Mouse (Mus musculus): ENCODE data around the gene Apobec1. TPM values are rescaled to one million over a fixed set of nuclear protein-coding genes. Genes with fewer than 3 reads are reported as not detected.

Apobec1 gene
- polyA plus RNA-seq, 1 experiment from 2014 or later, result 6.5 TPM

Other genes starting within 250 kb of the Apobec1 start
- gene Rimklb, start 103.7 kb downstream of the Apobec1 start, polyA plus RNA-seq (2015; fragmentation: Nextera tagmentation; extraction: Ambion mirVana), result 9.1 and 12.3 TPM in 2 replicates
- gene Mfap5, start 96.6 kb downstream of the Apobec1 start, polyA plus RNA-seq (2015; fragmentation: Nextera tagmentation; extraction: Ambion mirVana), result 17.5 and 19.2 TPM in 2 replicates
- not detected in 2 replicates for gene Aicda, start 48.6 kb downstream of the Apobec1 start, polyA plus RNA-seq (2015; fragmentation: Nextera tagmentation; extraction: Ambion mirVana)
- not detected in 2 replicates for gene Gdf3, start 7.6 kb upstream of the Apobec1 start, polyA plus RNA-seq (2015; fragmentation: Nextera tagmentation; extraction: Ambion mirVana)
- gene Dppa3, start 24.0 kb upstream of the Apobec1 start, polyA plus RNA-seq (2015; fragmentation: Nextera tagmentation; extraction: Ambion mirVana), result not detected in 2 replicates
- 0.33 and 0.40 TPM in 2 replicates for gene Nanog, start 105.0 kb upstream of the Apobec1 start, polyA plus RNA-seq (2015; fragmentation: Nextera tagmentation; extraction: Ambion mirVana)
- 7.4 and 8.1 TPM in 2 replicates for gene Slc2a3, start 199.2 kb upstream of the Apobec1 start, polyA plus RNA-seq (2015; fragmentation: Nextera tagmentation; extraction: Ambion mirVana)
- 5.1 and 5.8 TPM in 2 replicates for gene Foxj2, start 217.5 kb upstream of the Apobec1 start, polyA plus RNA-seq (2015; fragmentation: Nextera tagmentation; extraction: Ambion mirVana)

All from lung, embryonic 15.5 days (tissue).